Mouse (Mus musculus) embryonic facial prominence, embryonic 14.5 days (tissue): ENCODE measurements around the gene Ift27. TPM values are rescaled to one million over a fixed set of nuclear protein-coding genes. Genes with fewer than 3 reads are reported as not detected.
A peak's percentile ranks its signal among the peaks of the same experiment; 100 is the strongest.

Source experiments
- ATAC-seq: fragments of 200-750 bp; cut with Nextera tagmentation; 2 replicates; pipeline ENCODE4 v1.8.0; 2017; ENCODE audit warnings: low read depth, moderate number of reproducible peaks, moderate TSS enrichment
- DNase-seq: peaks from one replicate; pipeline ENCODE4 v3.0.0-alpha.2; 2015; ENCODE audit warnings: low spot score
- H3K27ac ChIP-seq: fragments of 300-500 bp; sonication (generic); replicated peaks from 2 replicates; pipeline ENCODE4 v1.5.1; 2014; ENCODE audit warnings: low read depth, mild to moderate bottlenecking, low read length, moderate library complexity
- H3K27me3 ChIP-seq: fragments of 300-500 bp; sonication (generic); replicated peaks from 2 replicates; pipeline ENCODE4 v1.6.1; 2014; ENCODE audit warnings: low read length; ENCODE audit not compliant: control insufficient read depth, insufficient read depth
- H3K36me3 ChIP-seq: fragments of 300-500 bp; sonication (generic); 2 replicates; pipeline ENCODE4 v1.6.1; 2014; ENCODE audit warnings: low read length, mixed read lengths; ENCODE audit not compliant: control insufficient read depth, insufficient read depth
- H3K4me1 ChIP-seq: fragments of 300-500 bp; sonication (generic); 2 replicates; pipeline ENCODE4 v1.6.1; 2014; ENCODE audit warnings: antibody characterized with exemption, low read length; ENCODE audit not compliant: control insufficient read depth, insufficient read depth
- H3K4me2 ChIP-seq: fragments of 300-500 bp; sonication (generic); 2 replicates; pipeline ENCODE4 v1.6.1; 2014; ENCODE audit warnings: low read depth, mild to moderate bottlenecking, low read length, moderate library complexity, mixed read lengths
- H3K4me3 ChIP-seq: fragments of 300-500 bp; sonication (generic); 2 replicates; pipeline ENCODE4 v1.5.1; 2014; ENCODE audit warnings: low read depth, mild to moderate bottlenecking, low read length
- H3K9ac ChIP-seq: fragments of 300-500 bp; sonication (generic); 2 replicates; pipeline ENCODE4 v1.6.1; 2014; ENCODE audit warnings: low read depth, mild to moderate bottlenecking, low read length, moderate library complexity, mixed read lengths
- H3K9me3 ChIP-seq: fragments of 300-500 bp; sonication (generic); 2 replicates; pipeline ENCODE4 v1.6.1; 2016; ENCODE audit warnings: low read length; ENCODE audit not compliant: control insufficient read depth
- WGBS: fragments of 180-500 bp; shearing (Covaris S2); extraction: QIAGEN DNeasy Blood & Tissue Kit; methylation state at CpG from one replicate; pipeline ENCODE4 v1.1.7; 2014; 5-methylcytosine and 5-hydroxymethylcytosine counted together
- polyA plus RNA-seq: library from polyadenylated mRNA; unstranded; fragments of >200 nt; fragmentation: Nextera tagmentation; extraction: Ambion mirVana; gene quantifications from 2 replicates; pipeline ENCODE4 v1.2.1, GENCODE M21; 2014

Gene Ift27
- polyA plus RNA-seq, 1 experiment from 2014 or later = 84.7 TPM

GRCm38 (mm10) chr15:78134606-78135005 lies 39.3 kb downstream of the Ift27 start:
- no peak overlapping the region for H3K9ac ChIP-seq
- no peaks in the 10 kb centered on the region for H3K27me3 ChIP-seq
- no peaks in the 10 kb centered on the region for H3K36me3 ChIP-seq
- no peaks in the 10 kb centered on the region for H3K9me3 ChIP-seq
- no peak overlapping the region for H3K4me2 ChIP-seq
- ATAC-seq (no peak), DNase-seq (no peak)
- H3K27ac ChIP-seq = no peak overlapping the region
- H3K4me1 ChIP-seq = no peaks in the 10 kb centered on the region
- no peak overlapping the region for H3K4me3 ChIP-seq
- 30% methylated on average over 6 of the region's 6 CpGs for WGBS

- ATAC-seq = no peak
- Histone ChIP-seq H3K4me3 (no peak overlapping the region), H3K27me3 (no peaks in the 10 kb centered on the region), H3K4me2 (no peak overlapping the region), H3K36me3 (no peaks in the 10 kb centered on the region), H3K9ac (no peak overlapping the region), H3K27ac (no peak overlapping the region), H3K4me1 (no peaks in the 10 kb centered on the region), H3K9me3 (no peaks in the 10 kb centered on the region)
- DNase-seq = no peak
- WGBS = 18% methylated on average over 2 of the region's 2 CpGs
Observed at GRCm38 (mm10) chr15:78133389-78133788, 40.5 kb downstream of the Ift27 start.

DNA sequence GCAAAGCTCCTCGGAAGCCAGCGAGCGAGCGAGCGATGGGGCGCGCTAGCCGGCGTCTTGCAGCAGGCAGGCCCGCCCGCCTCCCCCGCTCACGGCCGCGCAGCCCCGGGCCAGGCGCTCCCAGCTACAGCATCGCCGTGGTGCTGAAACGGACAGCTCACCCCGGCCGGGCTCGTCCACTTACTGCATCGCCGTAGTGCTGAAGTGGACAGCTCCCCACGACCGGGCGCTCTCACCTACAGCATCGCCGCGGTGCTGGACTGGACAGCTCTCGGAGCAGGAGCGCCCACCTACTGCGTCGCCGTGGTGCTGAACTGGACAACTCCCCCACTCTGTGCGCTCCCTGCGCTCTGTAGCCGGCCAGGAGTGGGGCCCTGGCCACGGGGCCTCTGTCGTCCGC lies 54.2 kb downstream of the Ift27 start, which contains the start of gene Cacng2:
Gene Cacng2 (minus strand): TSS at position 325 of the 400 bp plus-strand sequence.
- H3K4me3 ChIP-seq = peak within 1 kb of the TSS; percentile 32
- no peak within 1 kb of the TSS for H3K9ac ChIP-seq
- H3K9me3 ChIP-seq = no peaks in the 10 kb centered on the region
- H3K4me2 ChIP-seq = peak within 1 kb of the TSS; percentile 54
- DNase-seq = peak; percentile 97
- no peaks in the 10 kb centered on the region for H3K36me3 ChIP-seq
- 0 out of 2 replicates have a peak, but pooled peaks cover 3% of the 10 kb centered on the region for H3K4me1 ChIP-seq
- H3K27ac ChIP-seq = no peak within 1 kb of the TSS
- ATAC-seq = peak; percentile 98
- H3K27me3 ChIP-seq = peaks cover 21% of the 10 kb centered on the region
- WGBS = 2% methylated on average over 14 of the region's 42 CpGs

DNA sequence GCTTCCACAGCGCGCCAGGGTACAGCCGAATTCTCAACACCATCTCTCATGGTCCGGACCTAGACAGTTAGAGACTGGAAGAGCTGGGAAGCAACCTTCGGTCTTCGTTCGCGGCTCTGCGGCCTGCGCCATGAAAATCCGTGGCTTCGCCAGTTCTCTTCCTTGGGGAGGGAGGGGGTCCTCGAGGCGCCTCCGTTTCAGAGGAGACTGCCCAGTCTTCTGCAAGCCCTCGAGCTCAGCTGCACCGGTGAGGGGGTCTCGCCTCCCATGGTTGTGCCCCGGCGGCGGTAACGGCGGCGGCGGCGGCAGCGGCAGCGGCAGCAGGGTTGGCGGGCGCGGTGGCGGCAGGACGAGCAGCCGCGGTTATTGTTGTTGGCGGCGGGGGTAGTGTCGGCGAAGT lies 54.7 kb downstream of the Ift27 start:
- no peak overlapping the region for H3K9ac ChIP-seq
- H3K9me3 ChIP-seq = no peaks in the 10 kb centered on the region
- no peaks in the 10 kb centered on the region for H3K36me3 ChIP-seq
- H3K27me3 ChIP-seq = peaks cover 21% of the 10 kb centered on the region
- peak overlapping the region; percentile 54 for H3K4me2 ChIP-seq
- no peak for ATAC-seq
- 0 out of 2 replicates have a peak, but pooled peaks cover 3% of the 10 kb centered on the region for H3K4me1 ChIP-seq
- H3K27ac ChIP-seq = no peak overlapping the region
- H3K4me3 ChIP-seq = peak overlapping the region; percentile 32
- no peak for DNase-seq
- 6% methylated on average over 25 of the region's 39 CpGs for WGBS

DNA sequence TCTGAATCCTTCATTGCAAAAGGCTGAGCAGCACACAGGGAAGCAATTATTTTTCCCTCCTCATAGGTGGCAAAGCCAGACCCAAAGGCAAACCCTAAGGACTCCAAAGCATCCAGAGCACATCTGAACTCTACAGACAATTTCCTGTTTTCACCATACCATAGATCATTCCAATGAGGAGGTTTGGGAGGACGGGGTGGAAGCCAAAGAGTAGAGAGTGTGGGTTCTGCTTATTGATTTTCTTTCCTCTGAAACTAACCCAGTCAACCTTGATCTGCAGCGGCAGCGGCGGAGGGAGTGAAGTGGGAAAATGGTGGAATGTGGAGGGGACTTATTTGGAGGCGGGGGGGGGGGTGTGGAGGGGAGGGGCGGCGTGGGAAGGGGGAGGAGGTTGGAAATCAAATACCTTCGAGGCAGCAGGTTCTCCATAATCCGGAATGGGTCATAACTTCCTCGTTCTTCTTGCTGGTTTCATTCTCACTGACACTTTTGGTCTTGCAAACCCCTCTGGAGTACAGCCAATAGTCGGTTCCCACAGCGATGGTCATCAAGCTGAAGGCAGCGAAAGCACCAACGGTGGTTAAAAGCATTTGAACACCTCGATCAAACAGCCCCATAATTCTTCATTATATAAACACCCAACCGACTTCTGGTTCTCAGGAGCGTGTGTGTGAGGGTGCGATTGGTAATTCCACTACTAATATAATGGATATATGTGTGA lies 55.5 kb downstream of the Ift27 start:
- WGBS = 70% methylated on average over 15 of the region's 18 CpGs
- H3K9me3 ChIP-seq = no peaks in the 10 kb centered on the region
- H3K4me3 ChIP-seq = no peak overlapping the region
- no peaks in the 10 kb centered on the region for H3K36me3 ChIP-seq
- H3K27ac ChIP-seq = no peak overlapping the region
- DNase-seq = no peak
- 0 out of 2 replicates have a peak, but pooled peaks cover 3% of the 10 kb centered on the region for H3K4me1 ChIP-seq
- ATAC-seq = no peak
- no peak overlapping the region for H3K9ac ChIP-seq
- H3K27me3 ChIP-seq = peaks cover 21% of the 10 kb centered on the region
- H3K4me2 ChIP-seq = no peak overlapping the region

GRCm38 (mm10) chr15:78117731-78118130 lies 56.2 kb downstream of the Ift27 start:
- Histone ChIP-seq H3K4me1 (0 out of 2 replicates have a peak, but pooled peaks cover 3% of the 10 kb centered on the region), H3K36me3 (no peaks in the 10 kb centered on the region), H3K27ac (no peak overlapping the region), H3K9ac (no peak overlapping the region), H3K4me3 (no peak overlapping the region), H3K4me2 (no peak overlapping the region), H3K9me3 (no peaks in the 10 kb centered on the region), H3K27me3 (peaks cover 21% of the 10 kb centered on the region)
- WGBS = 88% methylated on average over 16 of the region's 16 CpGs
- no peak for DNase-seq
- ATAC-seq = no peak

DNA sequence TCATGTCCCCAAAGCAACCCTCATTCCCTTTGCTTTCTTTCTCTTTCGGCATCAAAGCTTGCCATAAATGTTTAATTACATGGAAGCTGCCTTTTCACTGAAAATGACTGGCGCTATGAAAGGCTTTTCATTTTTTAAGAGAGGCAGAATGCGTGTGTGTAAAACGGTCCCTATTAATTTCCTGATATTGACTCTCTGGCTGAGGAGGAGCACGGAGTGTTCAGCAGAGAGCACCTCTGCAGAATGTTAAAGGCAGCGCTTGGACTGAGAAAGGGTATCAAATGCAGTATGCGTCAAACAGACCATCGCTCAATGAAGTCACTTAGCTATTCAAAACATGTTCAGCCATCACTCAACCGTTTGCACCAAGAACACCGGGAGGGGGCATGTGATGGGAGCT lies 57.0 kb downstream of the Ift27 start:
- Histone ChIP-seq H3K4me1 (0 out of 2 replicates have a peak, but pooled peaks cover 3% of the 10 kb centered on the region), H3K4me3 (no peak overlapping the region), H3K27me3 (peaks cover 21% of the 10 kb centered on the region), H3K27ac (no peak overlapping the region), H3K36me3 (no peaks in the 10 kb centered on the region), H3K9me3 (no peaks in the 10 kb centered on the region), H3K4me2 (no peak overlapping the region), H3K9ac (no peak overlapping the region)
- no peak for ATAC-seq
- WGBS = 81% methylated on average over 10 of the region's 10 CpGs
- no peak for DNase-seq

GRCm38 (mm10) chr15:78116244-78116643 lies 57.7 kb downstream of the Ift27 start:
- Histone ChIP-seq H3K27me3 (peaks cover 21% of the 10 kb centered on the region), H3K4me3 (no peak overlapping the region), H3K27ac (no peak overlapping the region), H3K9me3 (no peaks in the 10 kb centered on the region), H3K36me3 (no peaks in the 10 kb centered on the region), H3K9ac (no peak overlapping the region), H3K4me1 (0 out of 2 replicates have a peak, but pooled peaks cover 3% of the 10 kb centered on the region), H3K4me2 (no peak overlapping the region)
- no peak for ATAC-seq
- no peak for DNase-seq
- 68% methylated on average over 10 of the region's 10 CpGs for WGBS
